Mouse (Mus musculus) E14TG2a.4 (cell line): ENCODE data around the gene Mmp24.

Experiments used
- CTCF ChIP-seq: conservative IDR thresholded peaks from 2 replicates; pipeline ENCODE4 v1.5.1; 2014; ENCODE audit warnings: low read length
- NANOG ChIP-seq: IDR thresholded peaks from 2 replicates; pipeline ENCODE4 v1.6.1; 2014; ENCODE audit warnings: borderline replicate concordance, low read length, mixed read lengths
- POU5F1 ChIP-seq: IDR thresholded peaks from 2 replicates; pipeline ENCODE4 v1.6.1; 2014; ENCODE audit warnings: low read length, borderline replicate concordance

DNA sequence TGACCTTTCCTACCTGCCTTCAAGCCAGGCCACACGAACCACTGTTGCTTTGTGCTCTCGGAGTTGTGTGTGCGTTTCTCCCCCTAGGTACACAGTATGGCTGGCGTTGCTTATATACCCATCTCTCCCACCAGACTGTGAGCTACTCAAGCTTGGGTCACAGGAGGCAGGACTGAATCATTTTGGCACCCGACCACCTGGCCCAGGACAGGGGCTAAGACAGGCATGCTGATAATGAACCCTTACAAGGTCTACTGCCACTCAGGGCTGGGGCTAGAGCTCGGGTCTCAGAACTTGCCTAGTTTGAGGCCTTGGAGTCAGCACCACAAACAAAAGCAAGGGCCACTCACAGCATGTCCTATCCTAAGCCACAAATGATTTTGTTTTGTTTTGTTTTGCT lies 86.4 kb downstream of the Mmp24 start:
- TF ChIP-seq CTCF (no peak), NANOG (no peak), POU5F1 (no peak)
